Mouse (Mus musculus): ENCODE measurements around the gene Acta2. TPM values are rescaled to one million over a fixed set of nuclear protein-coding genes. Genes with fewer than 3 reads are reported as not detected.

The Acta2 gene
- polyA plus RNA-seq (2012; rRNA removed; ENCODE audit: low replicate concordance), result 331 and 593 TPM in 2 replicates

DNA sequence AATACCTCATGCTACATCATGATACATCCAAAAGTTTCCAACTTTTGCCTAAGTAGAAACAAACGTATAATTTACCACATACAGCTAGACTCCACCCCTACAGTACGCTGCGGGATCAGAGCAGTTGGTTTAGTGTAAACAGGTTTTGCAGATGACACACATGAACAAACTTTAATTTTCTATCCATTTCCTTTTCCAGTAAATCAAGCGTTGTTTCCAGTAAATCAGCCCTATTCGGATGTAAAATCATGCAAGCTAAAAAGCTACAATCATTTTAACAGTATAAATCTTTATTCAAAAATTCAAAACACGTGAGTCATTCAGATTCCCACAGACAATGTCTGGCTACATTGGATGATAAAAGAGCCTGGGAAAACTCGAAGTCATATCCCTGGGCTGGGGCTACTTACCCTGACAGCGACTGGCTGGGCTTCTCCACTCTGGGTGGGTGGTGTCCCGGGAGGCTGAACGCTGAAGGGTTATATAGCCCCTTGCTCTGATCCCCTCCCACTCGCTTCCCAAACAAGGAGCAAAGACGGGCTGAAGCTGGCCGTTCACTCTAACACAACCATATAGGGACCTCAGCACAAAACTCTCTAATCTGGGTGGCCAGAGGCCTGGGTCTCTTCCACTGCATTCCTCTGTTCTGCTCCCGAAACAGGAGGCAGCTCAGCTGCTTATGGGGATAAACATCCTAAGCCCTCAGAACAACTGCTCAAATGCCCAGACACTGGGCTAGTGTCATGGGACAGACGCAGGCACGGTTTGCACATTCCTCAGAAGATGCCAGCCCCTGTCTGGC, at the start of gene Acta2:
Acta2 (minus strand) TSS at position 711 of the 802 bp plus-strand sequence.

DNA sequence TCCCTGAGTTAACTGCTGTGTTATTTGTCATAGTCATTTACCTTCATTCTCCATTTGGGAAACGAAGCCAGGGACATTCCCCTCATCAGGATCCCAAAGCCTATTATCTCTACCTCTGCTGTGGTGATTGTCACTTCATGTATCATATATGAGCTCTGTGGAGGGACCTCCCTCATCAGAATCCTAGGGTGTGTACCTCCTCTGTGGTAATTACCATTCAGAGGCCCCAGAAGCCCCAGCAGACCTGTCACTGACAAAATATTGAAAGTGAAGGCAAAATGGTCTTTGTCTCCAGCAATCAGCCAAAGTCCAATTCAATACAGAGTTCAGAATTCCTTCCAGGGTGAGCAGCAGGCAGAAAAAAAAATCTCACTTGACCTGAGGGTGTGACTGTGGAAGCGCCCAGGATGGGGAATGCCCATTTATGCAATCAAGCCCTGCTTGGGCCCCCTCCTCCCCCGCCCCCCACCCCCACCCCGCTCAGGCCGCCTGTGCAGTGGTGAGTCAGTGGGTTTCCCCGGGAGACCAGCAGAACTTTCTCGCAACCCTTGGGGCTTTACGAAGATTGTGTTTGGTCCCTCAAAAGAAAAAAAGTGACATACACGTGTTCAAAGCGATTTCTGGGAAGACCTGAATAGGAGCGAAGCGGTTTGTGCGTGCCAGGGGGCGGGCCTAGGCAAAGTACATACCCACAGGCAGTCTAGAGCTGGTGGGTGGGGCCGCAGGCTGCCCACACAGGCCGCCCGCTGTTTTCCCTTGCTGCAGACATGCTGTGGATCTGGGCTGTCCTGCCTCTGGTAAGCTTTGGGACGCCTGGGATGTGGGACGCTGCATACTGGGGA, 34.8 kb upstream of the Acta2 start, which contains the start of gene Fas:
Fas (plus strand) TSS at position 719 of the 842 bp plus-strand sequence.

DNA sequence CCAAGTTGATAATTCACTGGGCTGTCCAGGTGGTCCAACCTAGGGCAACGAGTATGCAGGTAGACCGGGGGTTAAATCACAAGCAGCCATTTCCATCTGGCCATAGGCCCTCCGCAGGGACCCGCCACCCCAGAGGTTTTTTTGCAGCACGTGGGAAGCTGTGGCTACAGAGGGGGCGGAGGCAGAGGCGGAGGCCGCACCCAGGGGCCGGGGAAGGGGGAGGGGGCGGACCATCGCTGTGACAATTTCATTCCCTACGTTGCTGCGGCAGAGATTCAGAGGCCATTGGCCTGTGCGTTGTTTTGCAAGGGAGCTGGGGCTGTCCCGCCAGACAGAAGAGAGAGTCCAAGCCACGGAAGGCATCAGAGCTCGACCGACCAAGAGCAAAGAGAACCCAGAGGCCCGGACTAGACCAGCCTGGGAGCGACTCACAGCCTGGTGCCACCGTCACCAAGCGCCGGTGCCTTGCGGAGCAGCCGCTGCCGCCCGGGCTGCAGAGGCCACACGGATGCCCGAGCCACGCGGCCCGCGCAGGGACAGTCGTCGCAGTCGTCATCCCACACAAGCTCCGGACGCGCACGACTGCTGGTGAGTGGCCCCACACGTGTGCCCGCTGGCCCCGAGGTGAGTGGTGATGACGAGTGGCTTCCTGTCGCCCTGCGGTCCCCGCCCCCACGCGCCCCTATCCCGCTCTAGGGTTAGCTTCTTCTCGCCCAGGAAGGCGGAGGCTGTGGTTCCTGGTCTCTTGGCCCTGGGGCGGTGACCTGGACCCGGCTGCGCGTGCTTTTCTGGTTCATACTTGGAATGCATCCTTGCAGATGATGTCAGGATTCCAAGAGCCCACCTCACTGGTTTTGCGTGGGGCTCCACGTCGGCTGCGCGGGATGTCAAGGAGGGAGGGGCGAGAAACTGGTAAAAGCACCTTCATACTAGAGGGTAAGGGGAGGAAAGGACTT, 63.1 kb downstream of the Acta2 start, which contains the start of gene Stambpl1:
Stambpl1 (plus strand) TSS at position 222 of the 956 bp plus-strand sequence.

Other genes with a start within 250 kb of the Acta2 start
- 0.22 TPM in 1 of 2 replicates, not detected in the other for gene Lipk, start 247.3 kb downstream of the Acta2 start, polyA plus RNA-seq (2012; rRNA removed; ENCODE audit: low replicate concordance)
- 0.36 TPM in 1 of 2 replicates, not detected in the other for gene Lipn, start 188.2 kb downstream of the Acta2 start, polyA plus RNA-seq (2012; rRNA removed; ENCODE audit: low replicate concordance)
- gene Lipm, start 154.7 kb downstream of the Acta2 start, polyA plus RNA-seq (2012; rRNA removed; ENCODE audit: low replicate concordance), result 0.30 TPM in 1 of 2 replicates, not detected in the other
- gene Ankrd22, start 89.5 kb downstream of the Acta2 start, polyA plus RNA-seq (2012; rRNA removed; ENCODE audit: low replicate concordance), result 0.39 TPM in 1 of 2 replicates, not detected in the other
- 11.4 TPM in 2 replicates for gene Stambpl1, start 63.4 kb downstream of the Acta2 start, polyA plus RNA-seq (2012; rRNA removed; ENCODE audit: low replicate concordance)
- gene Fas, start 35.1 kb upstream of the Acta2 start, polyA plus RNA-seq (2012; rRNA removed; ENCODE audit: low replicate concordance), result 1.9 and 6.3 TPM in 2 replicates
- gene Ch25h, start 219.6 kb upstream of the Acta2 start, polyA plus RNA-seq (2012; rRNA removed; ENCODE audit: low replicate concordance), result 15.6 and 25.1 TPM in 2 replicates

All from mammary gland, adult 2 months (tissue).